Mouse (Mus musculus) forebrain, embryonic 15.5 days (tissue): ENCODE results near the gene Crhr1. TPM values are rescaled to one million over a fixed set of nuclear protein-coding genes. Genes with fewer than 3 reads are reported as not detected.

Experiments used
- ATAC-seq: fragments of 200-750 bp; cut with Nextera tagmentation; replicated peaks from 2 replicates; pipeline ENCODE4 v1.8.0; 2017; ENCODE audit warnings: mild to moderate bottlenecking, moderate TSS enrichment, moderate library complexity
- H3K27ac ChIP-seq: fragments of 300-500 bp; sonication (generic); replicated peaks from 2 replicates; pipeline ENCODE4 v1.5.1; 2015; ENCODE audit warnings: mild to moderate bottlenecking, inconsistent platforms
- H3K27me3 ChIP-seq: fragments of 300-500 bp; sonication (generic); 2 replicates; pipeline ENCODE4 v1.6.1; 2015; ENCODE audit warnings: inconsistent platforms
- H3K36me3 ChIP-seq: fragments of 300-500 bp; sonication (generic); 2 replicates; pipeline ENCODE4 v1.6.1; 2015; ENCODE audit warnings: mild to moderate bottlenecking, inconsistent platforms
- H3K4me1 ChIP-seq: fragments of 300-500 bp; sonication (generic); 2 replicates; pipeline ENCODE4 v1.6.1; 2015; ENCODE audit warnings: inconsistent platforms
- H3K4me2 ChIP-seq: fragments of 300-500 bp; sonication (generic); replicated peaks from 2 replicates; pipeline ENCODE4 v1.6.1; 2015; ENCODE audit warnings: mild to moderate bottlenecking, inconsistent platforms
- H3K4me3 ChIP-seq: fragments of 300-500 bp; sonication (generic); 2 replicates; pipeline ENCODE4 v1.5.1; 2015; ENCODE audit warnings: mild to moderate bottlenecking, inconsistent platforms
- H3K9ac ChIP-seq: fragments of 300-500 bp; sonication (generic); replicated peaks from 2 replicates; pipeline ENCODE4 v1.6.1; 2015; ENCODE audit warnings: mild to moderate bottlenecking, inconsistent platforms
- H3K9me3 ChIP-seq: fragments of 300-500 bp; sonication (generic); 2 replicates; pipeline ENCODE4 v1.6.1; 2016; ENCODE audit warnings: inconsistent platforms
- WGBS: fragments of 180-500 bp; shearing (Covaris S2); methylation state at CpG from one replicate; pipeline ENCODE4 v1.1.7; 2015; ENCODE audit warnings: mixed read lengths; 5-methylcytosine and 5-hydroxymethylcytosine counted together
- polyA plus RNA-seq: library from polyadenylated mRNA; unstranded; fragments of >200 nt; fragmentation: Nextera tagmentation; extraction: Ambion mirVana; gene quantifications from 2 replicates; pipeline ENCODE4 v1.2.1, GENCODE M21; 2015

Gene Crhr1
- polyA plus RNA-seq, 1 experiment from 2014 or later, result 4.2 TPM

DNA sequence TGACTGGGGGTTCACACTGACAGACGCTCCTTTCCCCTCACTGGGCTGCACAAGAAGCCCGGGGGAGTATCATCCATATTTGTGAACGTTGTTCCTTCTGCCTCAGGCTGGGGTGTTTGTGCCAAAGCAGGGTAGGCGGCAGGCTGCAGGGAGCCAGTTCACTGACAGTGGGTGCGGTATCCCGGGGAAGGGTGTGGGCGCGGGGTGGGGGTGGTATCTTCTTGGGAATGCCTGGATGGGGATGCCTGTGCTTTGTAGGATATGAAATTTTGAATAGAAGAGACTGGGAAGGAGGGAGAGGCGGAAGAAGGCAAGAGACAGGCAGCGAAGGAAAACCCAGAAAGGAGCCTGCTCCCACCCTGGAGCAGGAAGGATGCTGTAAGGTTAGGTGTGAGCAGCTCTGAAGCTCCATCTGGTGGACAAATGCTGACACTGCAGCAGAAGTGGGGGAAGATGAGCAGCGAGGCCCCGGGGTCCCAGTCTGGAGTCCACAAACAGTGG lies 38.7 kb downstream of the Crhr1 start:
- peak; percentile 68 for ATAC-seq
- H3K9ac ChIP-seq, result no peak overlapping the region
- no peaks in the 10 kb centered on the region for H3K9me3 ChIP-seq
- 27% methylated on average over 12 of the region's 12 CpGs for WGBS
- H3K4me3 ChIP-seq, result peak overlapping the region; percentile 21
- H3K4me2 ChIP-seq, result peak overlapping the region; percentile 30
- no peaks in the 10 kb centered on the region for H3K27me3 ChIP-seq
- no peaks in the 10 kb centered on the region for H3K36me3 ChIP-seq
- H3K4me1 ChIP-seq, result peaks cover 4% of the 10 kb centered on the region
- no peak overlapping the region for H3K27ac ChIP-seq

DNA sequence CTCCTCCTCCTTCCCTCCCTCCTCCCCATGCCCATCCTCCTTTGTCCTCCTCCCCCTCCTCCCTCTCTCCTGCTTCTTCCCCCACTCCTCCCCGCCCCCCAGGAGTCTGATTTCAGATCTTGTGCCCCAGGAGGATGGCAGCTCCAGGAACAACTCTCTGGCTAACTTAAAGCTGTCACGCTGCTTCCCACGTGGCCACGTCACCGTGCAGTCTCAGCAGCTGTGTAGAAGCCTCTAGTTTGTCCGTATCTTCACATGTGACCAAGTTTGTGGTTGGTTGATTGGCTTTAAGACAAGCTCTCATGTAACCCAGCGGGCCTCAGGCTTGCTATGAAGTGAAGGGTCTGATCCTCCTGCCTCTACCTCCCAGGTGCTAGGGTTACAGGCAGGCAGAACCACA lies 46.2 kb downstream of the Crhr1 start:
- no peak for ATAC-seq
- Histone ChIP-seq H3K36me3 (no peaks in the 10 kb centered on the region), H3K4me1 (0 out of 2 replicates have a peak, but pooled peaks cover 3% of the 10 kb centered on the region), H3K9ac (no peak overlapping the region), H3K4me3 (no peak overlapping the region), H3K27me3 (no peaks in the 10 kb centered on the region; the same call in 1 of the 2 replicates), H3K9me3 (no peaks in the 10 kb centered on the region), H3K4me2 (no peak overlapping the region), H3K27ac (no peak overlapping the region)
- 37% methylated on average over 7 of the region's 7 CpGs for WGBS

DNA sequence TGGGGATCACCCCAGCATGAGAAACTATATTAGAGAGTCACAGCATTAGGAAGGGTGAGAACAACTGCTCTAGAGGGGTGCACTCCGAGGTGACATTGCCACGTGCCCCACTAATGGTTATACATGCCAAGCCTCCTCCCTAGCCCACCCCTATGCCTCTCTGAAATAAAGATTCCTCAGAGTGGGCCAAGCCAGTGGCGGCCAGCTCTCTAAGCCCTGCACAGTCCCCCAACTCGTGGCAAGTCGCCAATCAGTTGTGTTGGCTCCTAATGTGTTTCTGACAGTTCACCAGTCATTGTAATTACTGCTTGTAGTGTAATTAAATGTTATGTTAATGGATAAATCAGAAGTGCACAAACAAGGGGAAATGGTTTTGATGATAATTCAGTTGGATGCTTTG lies 47.1 kb downstream of the Crhr1 start:
- no peaks in the 10 kb centered on the region for H3K9me3 ChIP-seq
- H3K27ac ChIP-seq, result no peak overlapping the region
- H3K4me3 ChIP-seq, result no peak overlapping the region
- peak; percentile 68; the same call in 1 of the 2 replicates for ATAC-seq
- 0 out of 2 replicates have a peak, but pooled peaks cover 3% of the 10 kb centered on the region for H3K4me1 ChIP-seq
- H3K9ac ChIP-seq, result no peak overlapping the region
- H3K27me3 ChIP-seq, result no peaks in the 10 kb centered on the region; the same call in 1 of the 2 replicates
- no peak overlapping the region for H3K4me2 ChIP-seq
- WGBS, result 31% methylated on average over 5 of the region's 5 CpGs
- H3K36me3 ChIP-seq, result no peaks in the 10 kb centered on the region

DNA sequence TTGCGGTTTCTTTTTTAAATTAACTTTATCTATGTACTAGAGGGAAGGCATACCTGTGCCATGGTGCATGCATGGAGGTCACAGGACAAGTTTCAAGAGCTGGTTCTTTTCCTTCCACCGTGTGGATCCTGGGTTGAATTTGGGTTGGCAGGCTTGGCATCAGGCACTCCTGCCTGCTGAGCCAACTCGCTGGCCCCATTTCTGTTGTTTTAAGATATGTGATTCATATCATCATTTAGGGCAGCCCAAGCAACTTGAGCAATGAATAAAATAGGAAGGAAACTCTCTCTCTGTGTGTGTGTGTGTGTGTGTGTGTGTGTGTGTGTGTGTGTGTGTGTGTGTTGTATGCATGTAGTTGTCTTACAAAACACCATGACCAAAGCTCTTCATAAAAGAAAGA lies 49.5 kb downstream of the Crhr1 start:
- Histone ChIP-seq H3K4me2 (no peak overlapping the region), H3K27ac (no peak overlapping the region), H3K36me3 (no peaks in the 10 kb centered on the region), H3K9me3 (no peaks in the 10 kb centered on the region), H3K4me3 (no peak overlapping the region), H3K4me1 (0 out of 2 replicates have a peak, but pooled peaks cover 3% of the 10 kb centered on the region), H3K9ac (no peak overlapping the region), H3K27me3 (no peaks in the 10 kb centered on the region; the same call in 1 of the 2 replicates)
- ATAC-seq, result no peak
- WGBS, result 93% methylated on average over 3 of the region's 3 CpGs

DNA sequence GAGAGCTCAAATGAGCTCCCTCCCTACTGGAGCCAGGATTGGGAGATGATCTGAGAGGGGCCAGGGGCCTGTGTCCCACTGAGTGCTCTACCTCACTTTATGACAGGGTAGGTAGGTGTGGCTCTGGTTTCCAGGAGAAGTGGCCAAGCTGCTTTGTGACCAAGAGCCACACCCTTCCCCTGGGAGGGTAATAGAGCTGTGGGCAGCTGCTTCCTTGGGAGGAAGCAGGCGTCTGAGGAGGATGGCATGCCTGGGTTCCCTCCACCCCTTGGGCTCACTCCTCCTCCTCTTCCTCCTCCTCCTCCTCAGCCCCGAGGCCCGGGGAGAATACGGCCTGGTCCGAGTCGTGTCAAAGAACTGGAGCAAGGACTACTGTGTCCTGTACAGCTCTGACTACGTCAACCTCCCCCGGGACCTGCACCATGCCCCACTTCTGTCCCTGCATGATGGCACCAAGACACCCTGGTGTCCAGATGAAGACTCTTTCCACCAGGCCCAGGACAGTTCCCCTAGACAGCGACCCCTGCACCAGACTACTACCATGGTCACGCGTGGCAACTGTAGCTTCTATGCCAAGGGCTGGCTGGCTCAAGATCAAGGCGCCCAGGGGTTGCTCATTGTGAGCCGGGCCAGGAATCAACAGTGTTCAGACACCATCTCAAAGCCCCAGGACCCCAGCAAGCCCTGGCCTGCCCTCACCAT lies 53.6 kb downstream of the Crhr1 start, which contains the start of gene Sppl2c:
TSS of gene Sppl2c (plus strand) at position 193 of the 702 bp plus-strand sequence.
- no peaks in the 10 kb centered on the region for H3K9me3 ChIP-seq
- H3K9ac ChIP-seq, result no peak within 1 kb of the TSS
- H3K36me3 ChIP-seq, result no peaks in the 10 kb centered on the region
- no peak for ATAC-seq
- no peak within 1 kb of the TSS for H3K4me3 ChIP-seq
- 87% methylated on average over 13 of the region's 13 CpGs for WGBS
- H3K4me1 ChIP-seq, result no peaks in the 10 kb centered on the region
- no peak within 1 kb of the TSS for H3K27ac ChIP-seq
- no peak within 1 kb of the TSS for H3K4me2 ChIP-seq
- H3K27me3 ChIP-seq, result no peaks in the 10 kb centered on the region; the same call in 1 of the 2 replicates

DNA sequence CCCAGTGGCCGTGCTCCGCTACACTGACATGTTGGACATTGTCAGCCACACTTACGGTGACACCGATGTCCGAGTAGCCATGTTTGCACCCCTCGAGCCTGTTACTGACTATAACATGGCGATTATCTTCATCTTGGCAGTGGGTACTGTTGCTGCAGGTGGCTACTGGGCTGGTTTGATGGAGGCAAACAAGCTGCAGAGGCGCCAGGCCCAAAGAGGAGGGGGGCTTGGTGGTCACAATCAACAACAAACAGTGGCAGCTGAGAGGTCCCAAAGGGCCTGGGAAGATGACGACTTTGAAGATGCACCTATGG lies 54.1 kb downstream of the Crhr1 start:
- Histone ChIP-seq H3K27ac (no peak overlapping the region), H3K4me1 (no peaks in the 10 kb centered on the region), H3K4me3 (no peak overlapping the region), H3K9me3 (no peaks in the 10 kb centered on the region), H3K36me3 (no peaks in the 10 kb centered on the region), H3K27me3 (no peaks in the 10 kb centered on the region; the same call in 1 of the 2 replicates), H3K9ac (no peak overlapping the region), H3K4me2 (no peak overlapping the region)
- no peak for ATAC-seq
- WGBS, result 94% methylated on average over 9 of the region's 9 CpGs

DNA sequence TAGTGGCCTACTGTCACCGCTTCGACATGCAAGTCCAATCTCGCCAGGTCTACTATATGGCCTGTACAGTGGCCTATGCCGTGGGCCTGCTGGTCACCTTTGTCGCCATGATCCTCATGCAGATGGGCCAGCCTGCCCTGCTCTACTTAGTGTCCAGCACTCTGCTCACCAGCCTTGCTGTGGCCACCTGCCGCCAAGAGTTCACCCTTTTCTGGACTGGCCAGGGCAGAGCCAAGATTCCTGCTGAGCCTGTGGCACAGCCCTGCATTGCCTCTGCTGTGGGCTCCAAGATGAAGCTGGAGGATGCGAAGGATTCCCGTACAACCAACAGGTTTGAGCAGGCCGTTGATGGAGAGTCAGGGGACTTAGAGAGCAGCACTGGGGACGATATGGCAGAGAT lies 55.1 kb downstream of the Crhr1 start:
- no peaks in the 10 kb centered on the region for H3K36me3 ChIP-seq
- no peak overlapping the region for H3K9ac ChIP-seq

DNA sequence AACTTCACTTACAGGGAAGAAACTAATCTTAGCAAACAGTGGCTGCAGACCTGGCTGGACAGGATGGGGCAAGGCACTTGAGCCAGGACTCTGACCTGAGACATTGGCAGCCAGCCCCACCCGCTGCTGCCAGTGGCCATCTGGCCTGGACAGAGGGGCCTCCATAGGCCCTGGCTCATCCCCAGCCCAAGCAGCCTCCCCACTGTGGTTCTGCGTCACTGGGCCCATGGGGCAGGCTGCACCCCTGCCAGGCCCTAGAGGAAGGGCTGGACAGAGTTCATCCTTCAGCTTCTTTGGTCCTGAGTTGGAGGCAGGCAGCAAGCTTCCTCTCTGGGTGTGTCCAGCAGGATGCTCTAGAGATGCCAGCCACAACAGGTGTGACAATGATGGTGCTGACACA lies 57.4 kb downstream of the Crhr1 start:
- Histone ChIP-seq H3K4me2 (no peak overlapping the region), H3K4me1 (no peaks in the 10 kb centered on the region), H3K27me3 (no peaks in the 10 kb centered on the region), H3K9me3 (no peaks in the 10 kb centered on the region), H3K4me3 (no peak overlapping the region), H3K36me3 (no peaks in the 10 kb centered on the region), H3K27ac (no peak overlapping the region), H3K9ac (no peak overlapping the region)
- ATAC-seq, result no peak
- 84% methylated on average over 2 of the region's 2 CpGs for WGBS

More for the DNA sequence above, 55.1 kb downstream of the Crhr1 start:
- ATAC-seq, result no peak
- Histone ChIP-seq H3K27ac (no peak overlapping the region), H3K4me1 (no peaks in the 10 kb centered on the region), H3K27me3 (no peaks in the 10 kb centered on the region; the same call in 1 of the 2 replicates), H3K4me2 (no peak overlapping the region), H3K9me3 (no peaks in the 10 kb centered on the region), H3K4me3 (no peak overlapping the region)
- whole genome bisulfite sequencing, result 94% methylated on average over 10 of the region's 10 CpGs

DNA sequence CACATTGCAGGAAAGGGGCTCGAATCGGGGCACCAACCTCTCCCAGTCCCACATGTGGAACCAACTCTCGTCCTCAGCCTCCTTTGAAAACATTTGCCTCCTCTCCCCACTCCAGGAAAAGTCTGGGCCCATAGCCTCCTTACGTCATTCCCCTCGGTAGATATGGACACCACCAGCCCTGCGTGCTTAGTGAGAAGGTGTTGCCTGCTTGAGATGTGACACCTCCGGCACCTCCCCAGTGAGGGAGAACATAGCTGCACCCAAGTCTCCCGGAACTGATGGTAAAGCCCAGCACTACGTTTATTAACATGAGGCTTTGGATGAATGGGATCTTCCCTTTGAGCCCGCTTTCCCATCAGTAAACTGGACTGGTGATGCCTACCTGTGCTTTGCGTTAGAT lies 62.7 kb downstream of the Crhr1 start:
- 78% methylated on average over 11 of the region's 11 CpGs for WGBS
- ATAC-seq, result no peak

DNA sequence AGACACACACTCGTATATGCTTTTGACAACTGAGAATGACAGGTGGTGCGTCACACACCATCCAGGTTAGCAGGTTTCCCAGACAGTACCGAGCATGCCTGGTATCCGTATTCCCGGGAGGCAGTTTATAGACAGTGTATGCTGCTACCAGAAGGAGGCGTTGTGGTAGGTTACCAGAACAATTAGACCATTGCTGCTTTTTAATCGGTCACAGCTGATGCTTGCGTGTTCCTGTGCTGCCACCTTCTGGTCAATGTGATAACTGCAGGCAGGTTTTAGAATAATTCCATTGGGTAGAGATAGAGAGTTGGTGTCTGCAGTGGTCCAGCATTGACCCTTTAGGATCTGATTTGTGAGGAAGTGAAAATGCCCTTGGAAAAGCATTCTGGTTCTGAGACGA lies 63.1 kb downstream of the Crhr1 start:
- peaks cover 11% of the 10 kb centered on the region; the same call in 1 of the 2 replicates for H3K27me3 ChIP-seq
- H3K4me2 ChIP-seq, result peak overlapping the region; percentile 25; the same call in 1 of the 2 replicates
- H3K4me1 ChIP-seq, result 0 out of 2 replicates have a peak, but pooled peaks cover 2% of the 10 kb centered on the region
- ATAC-seq, result peak; percentile 84
- no peak overlapping the region for H3K4me3 ChIP-seq
- no peaks in the 10 kb centered on the region for H3K9me3 ChIP-seq
- 7% methylated on average over 9 of the region's 9 CpGs for WGBS
- H3K36me3 ChIP-seq, result no peaks in the 10 kb centered on the region
- no peak overlapping the region; the same call in 1 of the 2 replicates for H3K9ac ChIP-seq
- no peak overlapping the region for H3K27ac ChIP-seq

More for the DNA sequence above, 62.7 kb downstream of the Crhr1 start:
- Histone ChIP-seq H3K9me3 (no peaks in the 10 kb centered on the region), H3K27me3 (peaks cover 11% of the 10 kb centered on the region; the same call in 1 of the 2 replicates), H3K36me3 (no peaks in the 10 kb centered on the region), H3K4me2 (peak overlapping the region; percentile 25; the same call in 1 of the 2 replicates), H3K9ac (no peak overlapping the region; the same call in 1 of the 2 replicates), H3K4me1 (0 out of 2 replicates have a peak, but pooled peaks cover 2% of the 10 kb centered on the region), H3K27ac (no peak overlapping the region), H3K4me3 (no peak overlapping the region)

DNA sequence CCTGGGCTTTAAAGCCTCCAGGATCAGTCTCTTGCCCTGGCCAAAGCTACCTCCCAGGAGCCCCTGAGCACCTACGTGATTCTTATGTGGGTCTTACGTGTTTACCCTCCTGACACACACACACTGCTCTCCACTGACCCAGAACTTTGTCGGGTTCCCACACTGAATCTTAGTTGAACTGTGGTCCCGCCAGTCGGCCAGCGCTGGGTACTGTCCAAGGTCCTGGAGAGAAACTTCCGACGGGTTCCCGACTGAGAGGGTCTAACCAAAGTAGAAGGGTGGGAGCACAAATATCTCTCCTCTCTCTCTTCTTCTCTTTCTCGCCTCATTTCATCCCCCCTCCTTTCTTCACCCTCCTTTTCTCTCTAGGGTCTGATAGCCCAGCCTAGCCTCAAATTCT lies 65.2 kb downstream of the Crhr1 start:
- 0 out of 2 replicates have a peak, but pooled peaks cover 2% of the 10 kb centered on the region for H3K4me1 ChIP-seq
- no peak overlapping the region for H3K9ac ChIP-seq
- H3K27me3 ChIP-seq, result peaks cover 11% of the 10 kb centered on the region; the same call in 1 of the 2 replicates
- no peak overlapping the region for H3K27ac ChIP-seq
- 0 out of 2 replicates have a peak, but pooled peaks cover 6% of the 10 kb centered on the region for H3K9me3 ChIP-seq
- no peak overlapping the region for H3K4me3 ChIP-seq
- 12% methylated on average over 10 of the region's 10 CpGs for WGBS
- no peak overlapping the region for H3K4me2 ChIP-seq
- no peaks in the 10 kb centered on the region for H3K36me3 ChIP-seq
- no peak for ATAC-seq

DNA sequence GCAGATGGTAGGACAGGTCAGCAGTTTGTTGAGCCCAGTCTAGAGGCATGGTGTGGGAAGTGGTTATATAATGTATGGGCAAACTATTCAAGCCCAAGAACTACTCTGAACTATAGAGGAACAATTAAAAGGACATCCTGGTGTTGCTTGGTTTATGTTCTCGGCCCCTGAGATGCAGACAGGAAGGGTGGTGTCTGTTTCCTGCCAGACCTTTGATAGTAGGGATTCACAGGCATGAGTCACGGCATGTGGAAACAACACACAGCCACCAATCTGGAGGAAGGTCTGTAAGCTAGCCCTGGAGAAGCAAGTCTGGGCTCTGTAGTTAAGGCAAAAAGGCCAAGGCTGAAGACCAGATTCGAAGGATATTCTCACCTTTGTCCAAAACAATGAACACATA lies 70.6 kb downstream of the Crhr1 start:
- 85% methylated on average over 3 of the region's 3 CpGs for WGBS
- Histone ChIP-seq H3K9ac (no peak overlapping the region), H3K9me3 (0 out of 2 replicates have a peak, but pooled peaks cover 6% of the 10 kb centered on the region), H3K36me3 (no peaks in the 10 kb centered on the region), H3K27me3 (0 out of 2 replicates have a peak, but pooled peaks cover 2% of the 10 kb centered on the region), H3K4me3 (no peak overlapping the region), H3K4me2 (no peak overlapping the region), H3K4me1 (no peaks in the 10 kb centered on the region), H3K27ac (no peak overlapping the region)
- ATAC-seq, result no peak
